Mouse (Mus musculus) kidney, embryonic 14.5 days (tissue): Measurements from ENCODE around the gene A830031A19Rik. TPM values are rescaled to one million over a fixed set of nuclear protein-coding genes. Genes with fewer than 3 reads are reported as not detected.

Source experiments
- ATAC-seq: fragments of 200-750 bp; cut with Nextera tagmentation; 2 replicates; pipeline ENCODE4 v1.8.0; 2017; ENCODE audit warnings: moderate number of reproducible peaks, mild to moderate bottlenecking, moderate TSS enrichment, moderate library complexity; ENCODE audit not compliant: low FRiP score, low TSS enrichment
- H3K27ac ChIP-seq: fragments of 300-500 bp; sonication (generic); 2 replicates; pipeline ENCODE4 v1.5.1; 2014; ENCODE audit warnings: low read depth, mild to moderate bottlenecking, low read length, moderate library complexity, mixed read lengths
- H3K27me3 ChIP-seq: fragments of 300-500 bp; sonication (generic); 2 replicates; pipeline ENCODE4 v1.6.1; 2014; ENCODE audit warnings: mild to moderate bottlenecking, low read length; ENCODE audit not compliant: control insufficient read depth, insufficient read depth
- H3K36me3 ChIP-seq: fragments of 300-500 bp; sonication (generic); 2 replicates; pipeline ENCODE4 v1.6.1; 2014; ENCODE audit warnings: low read length, mixed read lengths; ENCODE audit not compliant: control insufficient read depth, insufficient read depth
- H3K4me1 ChIP-seq: fragments of 300-500 bp; sonication (generic); 2 replicates; pipeline ENCODE4 v1.6.1; 2014; ENCODE audit warnings: low read length, mixed read lengths; ENCODE audit not compliant: control insufficient read depth, insufficient read depth
- H3K4me2 ChIP-seq: fragments of 300-500 bp; sonication (generic); replicated peaks from 2 replicates; pipeline ENCODE4 v1.6.1; 2014; ENCODE audit warnings: low read depth, mild to moderate bottlenecking, low read length
- H3K4me3 ChIP-seq: fragments of 300-500 bp; sonication (generic); 2 replicates; pipeline ENCODE4 v1.5.1; 2014; ENCODE audit warnings: mild to moderate bottlenecking, low read length
- H3K9ac ChIP-seq: fragments of 300-500 bp; sonication (generic); 2 replicates; pipeline ENCODE4 v1.6.1; 2014; ENCODE audit warnings: low read depth, mild to moderate bottlenecking, low read length, moderate library complexity
- H3K9me3 ChIP-seq: fragments of 300-500 bp; sonication (generic); 2 replicates; pipeline ENCODE4 v1.6.1; 2016; ENCODE audit warnings: low read length; ENCODE audit not compliant: control insufficient read depth
- WGBS: fragments of 180-500 bp; shearing (Covaris S2); extraction: QIAGEN DNeasy Blood & Tissue Kit; methylation state at CpG from one replicate; pipeline ENCODE4 v1.1.7; 2014; 5-methylcytosine and 5-hydroxymethylcytosine counted together
- polyA plus RNA-seq: library from polyadenylated mRNA; unstranded; fragments of >200 nt; fragmentation: Nextera tagmentation; extraction: Ambion mirVana; gene quantifications from 2 replicates; pipeline ENCODE4 v1.2.1, GENCODE M21; 2014

A830031A19Rik gene
- polyA plus RNA-seq, 1 experiment from 2014 or later, result not detected

DNA sequence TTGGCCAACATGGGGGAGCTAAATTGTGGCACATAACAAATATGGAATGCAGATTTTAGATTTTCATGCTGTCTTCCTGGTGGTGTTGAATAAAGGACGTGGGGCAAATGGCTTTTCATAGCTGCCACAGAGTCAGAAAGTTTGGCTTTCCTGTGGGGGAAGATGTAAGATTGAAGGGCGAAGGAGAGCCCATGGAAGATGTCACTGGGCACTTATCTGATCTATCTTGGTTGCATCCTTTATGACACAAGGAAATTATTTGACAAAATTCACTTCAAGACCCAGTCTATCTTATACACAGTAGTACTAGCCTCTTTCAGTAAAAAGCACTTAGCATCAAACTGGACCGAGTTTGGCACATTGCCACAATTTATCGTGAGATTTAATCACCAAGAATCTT is 15.6 kb upstream of the A830031A19Rik start:
- no peak for ATAC-seq
- no peaks in the 10 kb centered on the region for H3K9me3 ChIP-seq
- H3K36me3 ChIP-seq, result no peaks in the 10 kb centered on the region
- WGBS, result 85% methylated on average over 4 of the region's 4 CpGs
- H3K4me2 ChIP-seq, result no peak overlapping the region
- peaks cover 62% of the 10 kb centered on the region for H3K27me3 ChIP-seq
- H3K4me1 ChIP-seq, result 0 out of 2 replicates have a peak, but pooled peaks cover 3% of the 10 kb centered on the region
- no peak overlapping the region for H3K27ac ChIP-seq
- no peak overlapping the region for H3K4me3 ChIP-seq
- no peak overlapping the region for H3K9ac ChIP-seq

DNA sequence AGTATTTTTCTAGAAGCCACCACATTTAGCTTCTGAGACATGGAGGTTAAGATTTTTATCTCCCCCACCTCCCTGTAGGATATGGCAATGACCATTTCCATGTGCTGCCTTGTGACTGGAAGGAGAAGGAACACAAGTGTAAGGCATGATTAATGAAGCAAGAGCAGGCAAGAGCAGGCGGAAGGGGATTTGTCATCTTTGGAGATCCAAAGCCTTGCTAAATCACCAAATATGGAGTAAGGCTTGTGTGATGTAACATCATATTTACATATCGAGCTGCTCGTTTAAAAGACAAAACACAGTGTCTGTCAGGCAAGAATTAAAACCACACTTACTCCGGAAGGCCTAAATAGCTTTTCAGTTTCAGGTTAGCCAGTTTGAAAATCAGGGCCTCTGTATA is 12.2 kb upstream of the A830031A19Rik start:
- no peaks in the 10 kb centered on the region for H3K9me3 ChIP-seq
- H3K9ac ChIP-seq, result no peak overlapping the region
- 61% methylated on average over 4 of the region's 4 CpGs for WGBS
- ATAC-seq, result no peak
- no peaks in the 10 kb centered on the region for H3K36me3 ChIP-seq
- H3K4me2 ChIP-seq, result no peak overlapping the region
- H3K4me3 ChIP-seq, result no peak overlapping the region
- H3K27ac ChIP-seq, result no peak overlapping the region
- peaks cover 44% of the 10 kb centered on the region for H3K27me3 ChIP-seq
- no peaks in the 10 kb centered on the region for H3K4me1 ChIP-seq

DNA sequence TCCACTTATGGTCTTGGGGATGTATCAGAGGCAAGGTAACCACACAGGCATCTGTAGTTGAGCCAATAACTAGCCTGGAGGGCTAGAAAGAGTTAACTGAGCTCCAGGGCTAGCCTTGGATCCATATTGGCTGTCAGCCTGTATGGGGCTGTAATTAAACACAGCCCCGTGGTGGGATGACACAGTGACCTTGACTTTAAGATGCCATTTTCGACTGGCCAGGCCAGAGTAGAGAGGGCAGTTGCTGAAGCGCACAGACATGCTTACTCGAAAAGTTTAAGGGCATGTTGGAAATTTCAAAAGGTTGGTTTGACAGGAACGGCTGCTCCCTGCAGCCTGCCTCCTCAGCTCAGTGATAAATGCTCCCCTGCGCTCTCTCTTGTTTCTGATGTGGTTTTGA is 11.1 kb upstream of the A830031A19Rik start:
- Histone ChIP-seq H3K36me3 (no peaks in the 10 kb centered on the region), H3K4me3 (no peak overlapping the region), H3K4me1 (0 out of 2 replicates have a peak, but pooled peaks cover 5% of the 10 kb centered on the region), H3K27me3 (peaks cover 36% of the 10 kb centered on the region), H3K9ac (no peak overlapping the region), H3K27ac (no peak overlapping the region), H3K9me3 (no peaks in the 10 kb centered on the region), H3K4me2 (no peak overlapping the region)
- 57% methylated on average over 6 of the region's 6 CpGs for WGBS
- ATAC-seq, result no peak

DNA sequence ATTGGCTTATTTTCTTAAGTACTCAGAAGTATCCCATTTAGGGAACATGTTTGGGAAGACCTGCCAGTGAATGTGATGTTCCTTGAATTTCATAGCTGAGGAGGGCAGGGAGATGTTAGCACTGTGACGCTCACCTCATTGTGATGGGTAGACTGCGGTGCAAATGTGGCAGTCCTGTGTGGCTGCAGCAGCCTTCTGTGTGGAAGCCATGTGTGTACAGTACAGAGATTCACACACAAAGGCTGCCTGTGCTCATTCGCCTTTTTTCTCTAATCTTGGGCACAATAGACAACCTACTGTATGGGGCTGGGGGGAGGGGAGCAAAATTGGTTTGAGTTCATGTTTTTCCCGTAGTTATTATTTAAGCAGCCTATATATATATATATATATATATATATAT is 9.7 kb upstream of the A830031A19Rik start:
- no peak overlapping the region for H3K4me2 ChIP-seq
- 96% methylated on average over 4 of the region's 4 CpGs for WGBS
- H3K36me3 ChIP-seq, result no peaks in the 10 kb centered on the region
- no peak for ATAC-seq
- H3K9me3 ChIP-seq, result no peaks in the 10 kb centered on the region
- no peak overlapping the region for H3K9ac ChIP-seq
- H3K4me1 ChIP-seq, result 0 out of 2 replicates have a peak, but pooled peaks cover 5% of the 10 kb centered on the region
- no peak overlapping the region for H3K27ac ChIP-seq
- H3K27me3 ChIP-seq, result peaks cover 27% of the 10 kb centered on the region
- no peak overlapping the region for H3K4me3 ChIP-seq

DNA sequence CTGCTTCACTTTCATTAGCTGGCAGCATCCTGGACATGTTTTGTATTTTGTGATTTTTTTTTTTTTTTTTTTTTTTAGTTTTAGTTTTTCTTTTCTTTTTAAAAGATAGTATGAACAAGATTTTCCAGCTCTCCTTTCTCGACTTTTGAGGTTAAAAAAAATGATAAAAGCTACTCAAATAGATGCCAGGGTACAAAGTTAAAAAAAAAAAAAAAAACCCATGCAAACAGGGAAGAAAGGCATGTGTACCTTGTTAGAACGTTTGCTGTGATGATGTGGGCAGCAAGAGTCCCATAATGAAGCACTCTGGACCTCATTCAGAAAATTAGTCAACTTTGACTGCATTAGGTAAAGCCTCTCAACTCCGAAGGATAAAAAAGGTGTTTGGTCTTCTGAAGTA is 9.2 kb upstream of the A830031A19Rik start:
- no peak for ATAC-seq

DNA sequence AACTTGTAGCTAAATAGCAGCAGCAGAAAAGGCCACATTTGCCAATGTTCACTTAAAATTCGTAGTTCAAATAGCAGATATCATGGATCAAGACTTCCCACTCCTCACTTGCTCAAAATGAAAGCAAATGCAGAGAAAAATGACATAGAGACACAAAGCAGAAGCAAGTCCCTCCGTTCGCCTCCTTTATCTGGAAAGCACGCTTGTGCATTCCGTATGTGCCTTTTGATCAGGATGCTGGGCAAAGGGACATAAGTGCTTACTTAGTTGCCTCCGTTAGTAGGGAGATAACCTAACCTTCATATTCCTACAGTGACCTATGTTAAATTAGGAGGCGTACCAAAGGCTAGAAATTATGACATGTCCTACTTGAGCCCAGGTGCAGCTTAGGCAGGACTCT is 8.6 kb upstream of the A830031A19Rik start:
- Histone ChIP-seq H3K4me2 (no peak overlapping the region), H3K9ac (no peak overlapping the region), H3K27ac (no peak overlapping the region), H3K4me3 (no peak overlapping the region), H3K36me3 (no peaks in the 10 kb centered on the region), H3K9me3 (no peaks in the 10 kb centered on the region), H3K27me3 (peaks cover 29% of the 10 kb centered on the region), H3K4me1 (0 out of 2 replicates have a peak, but pooled peaks cover 9% of the 10 kb centered on the region)
- 80% methylated on average over 7 of the region's 7 CpGs for WGBS
- no peak for ATAC-seq

More for the DNA sequence above, 9.2 kb upstream of the A830031A19Rik start:
- 0 out of 2 replicates have a peak, but pooled peaks cover 5% of the 10 kb centered on the region for H3K4me1 ChIP-seq
- H3K9me3 ChIP-seq, result no peaks in the 10 kb centered on the region
- H3K27ac ChIP-seq, result no peak overlapping the region
- H3K4me3 ChIP-seq, result no peak overlapping the region
- H3K27me3 ChIP-seq, result peaks cover 29% of the 10 kb centered on the region
- H3K4me2 ChIP-seq, result no peak overlapping the region
- 74% methylated on average over 3 of the region's 3 CpGs for WGBS
- no peak overlapping the region for H3K9ac ChIP-seq
- no peaks in the 10 kb centered on the region for H3K36me3 ChIP-seq

DNA sequence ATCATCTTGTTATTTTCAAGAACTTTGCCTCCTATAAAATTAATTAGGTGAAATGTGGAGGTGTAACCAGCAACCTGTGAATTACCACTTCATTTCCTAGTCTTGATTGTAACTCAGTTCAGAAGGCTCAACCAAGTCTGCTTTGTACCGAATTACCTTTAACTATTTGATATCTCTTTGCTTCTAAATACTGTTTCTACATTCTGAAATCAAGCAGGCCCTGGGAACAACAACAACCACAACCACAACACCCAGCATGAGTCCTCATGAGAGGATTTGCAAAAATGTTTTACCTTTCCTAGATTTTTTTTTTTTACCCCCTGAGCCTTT is 8.2 kb upstream of the A830031A19Rik start:
- no peak overlapping the region for H3K9ac ChIP-seq

DNA sequence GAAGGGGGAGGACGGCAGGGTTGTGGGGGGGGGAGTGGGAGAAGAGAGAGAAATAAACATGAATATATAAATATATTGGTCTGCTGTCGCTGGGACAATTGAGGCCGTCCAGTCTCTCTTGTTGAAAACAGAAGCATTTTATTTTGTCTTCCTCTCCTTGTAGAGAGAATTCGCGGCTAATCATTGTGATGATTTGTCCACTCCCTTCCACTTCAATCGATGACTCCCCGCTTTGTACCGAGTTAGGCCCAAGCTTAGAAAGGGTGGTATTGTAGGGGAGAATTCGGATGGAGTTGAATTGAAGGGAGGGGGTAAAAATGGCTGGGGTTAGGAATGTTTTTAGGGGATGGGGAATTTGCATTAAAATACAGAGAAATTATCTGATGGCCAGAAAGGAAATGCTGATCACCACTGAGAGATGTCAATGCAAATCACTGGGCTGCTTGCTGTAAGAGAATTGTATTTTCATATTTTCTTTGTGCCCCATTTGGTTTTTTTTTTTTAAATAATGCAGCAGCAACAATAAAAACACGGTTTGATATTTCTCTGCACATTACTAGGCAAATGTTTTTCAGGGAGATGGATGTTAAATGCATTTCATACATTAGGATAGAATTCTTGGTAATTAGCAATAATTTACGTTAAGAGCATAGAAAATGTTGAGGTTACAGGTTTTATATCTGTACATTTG is 7.7 kb upstream of the A830031A19Rik start:
- H3K36me3 ChIP-seq, result no peaks in the 10 kb centered on the region
- H3K27me3 ChIP-seq, result peaks cover 22% of the 10 kb centered on the region

More for the DNA sequence above, 8.2 kb upstream of the A830031A19Rik start:
- Histone ChIP-seq H3K4me3 (no peak overlapping the region), H3K36me3 (no peaks in the 10 kb centered on the region), H3K27ac (no peak overlapping the region), H3K4me1 (0 out of 2 replicates have a peak, but pooled peaks cover 9% of the 10 kb centered on the region), H3K9me3 (no peaks in the 10 kb centered on the region), H3K27me3 (peaks cover 26% of the 10 kb centered on the region), H3K4me2 (no peak overlapping the region)
- ATAC-seq, result no peak
- 53% methylated on average over 1 of the region's 1 CpGs for whole genome bisulfite sequencing

DNA sequence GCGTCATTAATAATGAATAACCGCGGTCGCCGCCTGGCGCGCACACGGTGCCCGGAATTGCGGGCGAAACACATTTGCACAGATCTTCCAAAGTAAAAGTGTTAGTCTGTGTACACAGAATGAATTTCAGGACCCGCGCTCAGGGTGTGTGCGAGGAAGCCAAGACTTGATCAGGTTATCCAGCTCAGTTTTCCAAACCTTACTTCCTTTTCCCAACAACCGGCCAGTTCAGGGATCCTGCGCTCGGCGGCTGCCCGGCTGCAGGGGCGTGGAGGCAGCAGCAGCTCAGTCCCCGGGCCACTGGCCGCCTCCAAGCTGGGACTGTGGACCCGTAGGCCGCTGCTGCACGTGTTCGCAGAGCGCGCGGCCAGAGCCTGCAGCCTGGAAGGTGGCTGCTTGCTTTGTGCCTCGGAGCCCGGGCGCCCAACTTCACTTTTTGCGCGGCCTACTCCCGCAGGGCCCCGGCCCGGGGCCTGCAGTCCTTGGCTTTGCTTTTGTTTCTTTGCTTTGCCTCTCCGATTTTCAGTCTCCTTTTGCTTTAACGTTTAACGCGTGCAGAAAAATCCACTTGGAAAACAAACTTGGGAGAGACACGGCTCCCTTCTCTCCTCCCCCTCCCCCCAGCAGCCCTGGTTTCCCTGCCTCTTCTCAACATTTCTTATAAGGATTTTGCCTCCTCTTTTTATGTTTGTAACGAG is 7.0 kb upstream of the A830031A19Rik start:
- Histone ChIP-seq H3K9me3 (no peaks in the 10 kb centered on the region), H3K4me3 (peak overlapping the region; percentile 50), H3K27me3 (peaks cover 19% of the 10 kb centered on the region), H3K9ac (peak overlapping the region; percentile 63), H3K27ac (peak overlapping the region; percentile 66), H3K36me3 (no peaks in the 10 kb centered on the region), H3K4me1 (0 out of 2 replicates have a peak, but pooled peaks cover 9% of the 10 kb centered on the region), H3K4me2 (peak overlapping the region; percentile 87)
- peak; percentile 48; the same call in 1 of the 2 replicates for ATAC-seq
- under 1% methylated on average over 43 of the region's 43 CpGs for whole genome bisulfite sequencing

More for the DNA sequence above, 7.7 kb upstream of the A830031A19Rik start:
- ATAC-seq, result no peak
- Histone ChIP-seq H3K27ac (no peak overlapping the region), H3K4me3 (peak overlapping the region; percentile 50), H3K4me2 (peak overlapping the region; percentile 87), H3K9ac (peak overlapping the region; percentile 63; the same call in 1 of the 2 replicates), H3K4me1 (0 out of 2 replicates have a peak, but pooled peaks cover 9% of the 10 kb centered on the region), H3K9me3 (no peaks in the 10 kb centered on the region)
- WGBS, result 25% methylated on average over 11 of the region's 11 CpGs
